ENCODE assay signal across 8 mouse cellular contexts in the genomic region with DNA sequence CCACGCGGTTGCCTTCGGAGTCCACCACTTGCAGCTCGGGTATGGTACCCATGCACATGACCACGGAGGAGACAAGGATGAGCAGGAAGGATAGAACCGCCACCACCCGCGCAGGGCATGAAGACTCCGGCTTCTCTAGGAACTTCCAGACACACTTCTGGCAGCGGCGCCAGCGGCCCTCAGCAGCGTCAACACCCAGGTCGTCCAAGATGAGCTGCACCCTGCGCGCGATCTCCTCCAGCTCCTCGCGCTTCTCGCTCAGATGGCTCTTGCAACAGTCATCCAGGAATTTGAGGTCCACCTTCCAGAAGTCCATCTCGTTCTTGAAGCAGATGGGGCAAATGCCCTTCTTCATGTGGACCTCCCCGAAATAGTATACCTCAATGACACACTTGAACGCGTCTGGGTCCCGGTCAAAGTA. TPM values are rescaled to one million over a fixed set of nuclear protein-coding genes. Genes with fewer than 3 reads are reported as not detected.
DNase-seq lines count a peak whose midpoint lies in the region; ATAC-seq and TF ChIP-seq lines count a peak whose summit lies in the region.

No protein-coding gene starts in this region.

- H3K9me3 ChIP-seq in forebrain, postnatal 0 days (ENCODE audit: low read length), result no peaks in the 10 kb centered on the region
- no peaks in the 10 kb centered on the region for H3K9me3 ChIP-seq in midbrain, embryonic 10.5 days (replicated peaks)

- DNase-seq in layer of hippocampus, adult 2 months (ENCODE audit: low spot score in 2 of 2), result peak in 1 of 2 experiments; percentile 23
- DNase-seq in layer of hippocampus, adult 8-10 months (ENCODE audit: low spot score in 2 of 2), result no peak
- DNase-seq in forebrain, postnatal 0 days, result no peak
- DNase-seq in midbrain, embryonic 10.5 days (ENCODE audit: low spot score), result peak; percentile 28
- DNase-seq in B cell, adult 2 months, result no peak
- no peak for DNase-seq in cerebellum, adult 9-11 months

- 20% methylated on average over 25 of the region's 25 CpGs for WGBS in forebrain, postnatal 0 days
- WGBS in midbrain, embryonic 10.5 days, result 19% methylated on average over 25 of the region's 25 CpGs

- H3K4me1 ChIP-seq in cortical plate, adult 2 months (ENCODE audit: control insufficient read depth, insufficient read depth, low read length), result no peaks in the 10 kb centered on the region; the same call in 1 of the 2 replicates
- H3K4me1 ChIP-seq in forebrain, postnatal 0 days (ENCODE audit: insufficient read depth), result peaks cover 7% of the 10 kb centered on the region
- peaks cover 19% of the 10 kb centered on the region for H3K4me1 ChIP-seq in midbrain, embryonic 10.5 days

- peak overlapping the region; percentile 94 for H3K4me2 ChIP-seq in forebrain, postnatal 0 days (ENCODE audit: low read depth)

- peak overlapping the region; percentile 80 for H3K9ac ChIP-seq in forebrain, postnatal 0 days

- peak overlapping the region; percentile 76 for H3K4me3 ChIP-seq in layer of hippocampus, adult 2 months
- H3K4me3 ChIP-seq in cortical plate, adult 2 months (ENCODE audit: insufficient read depth, low read length), result peak overlapping the region; percentile 65
- H3K4me3 ChIP-seq in forebrain, postnatal 0 days (ENCODE audit: low read depth, low read length), result peak overlapping the region; percentile 59
- H3K4me3 ChIP-seq in midbrain, embryonic 10.5 days, result peak overlapping the region; percentile 63

- H3K36me3 ChIP-seq in forebrain, postnatal 0 days (ENCODE audit: insufficient read depth), result no peaks in the 10 kb centered on the region
- no peaks in the 10 kb centered on the region for H3K36me3 ChIP-seq in midbrain, embryonic 10.5 days

- TF ChIP-seq POLR2A in cortical plate, adult 2 months (IDR thresholded peaks at IDR 0.05; ENCODE audit: extremely low read depth, insufficient read depth, low read length), result no peak

- TF ChIP-seq CTCF in layer of hippocampus, adult 2 months (conservative IDR thresholded peaks at IDR 0.05), result no peak
- TF ChIP-seq CTCF in cortical plate, adult 2 months (IDR thresholded peaks at IDR 0.05; ENCODE audit: extremely low read depth, insufficient read depth, low read length), result no peak
- no peak for TF ChIP-seq CTCF in forebrain, postnatal 0 days (IDR thresholded peaks at IDR 0.05; ENCODE audit: low read depth)

- no peaks in the 10 kb centered on the region for H3K27me3 ChIP-seq in forebrain, postnatal 0 days (ENCODE audit: insufficient read depth, low read length)
- H3K27me3 ChIP-seq in midbrain, embryonic 10.5 days (ENCODE audit: low read depth, poor library complexity, severe bottlenecking), result peaks cover 55% of the 10 kb centered on the region

- ATAC-seq in forebrain, postnatal 0 days, result peak; percentile 35; the same call in 1 of the 2 replicates
- ATAC-seq in granulocyte monocyte progenitor cell, adult 5-6 weeks (replicated peaks; ENCODE audit: poor library complexity, severe bottlenecking), result no peak

- H3K27ac ChIP-seq in layer of hippocampus, adult 2 months, result peak overlapping the region; percentile 90
- peak overlapping the region; percentile 61 for H3K27ac ChIP-seq in cortical plate, adult 2 months (ENCODE audit: insufficient read depth, low read length)
- H3K27ac ChIP-seq in forebrain, postnatal 0 days (ENCODE audit: low read depth, low read length), result peak overlapping the region; percentile 66
- H3K27ac ChIP-seq in midbrain, embryonic 10.5 days (replicated peaks), result peak overlapping the region; percentile 67; the same call in 1 of the 2 replicates

RNA-seq across cellular contexts. Expression of a gene that starts 1.1 kb away (rescaled TPM):
- total RNA-seq in layer of hippocampus, adult 2 months (2021), result 10 to 100 TPM; 36.5 to 36.8 TPM
- 10 to 100 TPM; 34.5 to 49.7 (median 42.7) TPM for total RNA-seq in layer of hippocampus, adult 8-10 months (2022)
- 56.5 and 58.4 TPM in 2 replicates for polyA plus RNA-seq in cortical plate, adult 2 months (2012; rRNA removed)
- 20.2 and 24.8 TPM in 2 replicates for total RNA-seq in forebrain, postnatal 0 days (2014; rRNA removed)
- polyA plus RNA-seq in forebrain, postnatal 0 days (2015; fragmentation: Nextera tagmentation; extraction: Ambion mirVana), result 5.6 and 6.8 TPM in 2 replicates
- 0.33 and 0.71 TPM in 2 replicates for polyA plus RNA-seq in midbrain, embryonic 10.5 days (2016; fragmentation: Nextera tagmentation; extraction: Ambion mirVana)
- total RNA-seq in granulocyte monocyte progenitor cell, adult 5-6 weeks (2014; fragmentation: Nextera tagmentation), result not detected in 2 replicates
- not detected in 2 replicates for total RNA-seq in granulocyte monocyte progenitor cell, adult 5-6 weeks (2017)

Comparison
In these comparisons a context has a peak if more than half of its experiments do, and no peak if none do; other contexts are left out.
1. RNA of a gene that starts 1.1 kb away (total RNA-seq): 34.5 to 49.7 TPM in layer of hippocampus, adult 8-10 months, 36.5 to 36.8 TPM in layer of hippocampus, adult 2 months and 20.2 to 24.8 TPM in forebrain, postnatal 0 days; not detected in granulocyte monocyte progenitor cell, adult 5-6 weeks; every median in the first group is over 10 times any median in the second.
2. Peak in every context shown above with its lines, with median percentiles within 50 percentile points of each other: H3K27ac ChIP-seq and H3K4me3 ChIP-seq.